Mouse (Mus musculus) layer of hippocampus, postnatal 36 days (tissue): Measurements from ENCODE around the gene Rnf6. TPM values are rescaled to one million over a fixed set of nuclear protein-coding genes. Genes with fewer than 3 reads are reported as not detected.
"Not testable (repeated sequence)": the region's sequence is repeated elsewhere in the genome, so short reads cannot be mapped to it uniquely, and the experiment has no call there.

Experiments
- DNase-seq, 2 experiments: peaks; one replicate each; pipeline ENCODE4 v3.0.0; 2022
- total RNA-seq, 2 experiments: library from RNA; stranded (reverse); gene quantifications; 2 replicates each; pipeline ENCODE4 v1.2.3; 2021

Gene Rnf6
- total RNA-seq, 2 experiments from 2014 or later: 70.8 to 71.5 TPM

GRCm38 (mm10) chr5:146229869-146230650 is 8.7 kb upstream of the Rnf6 start:
- no peak for DNase-seq

DNA sequence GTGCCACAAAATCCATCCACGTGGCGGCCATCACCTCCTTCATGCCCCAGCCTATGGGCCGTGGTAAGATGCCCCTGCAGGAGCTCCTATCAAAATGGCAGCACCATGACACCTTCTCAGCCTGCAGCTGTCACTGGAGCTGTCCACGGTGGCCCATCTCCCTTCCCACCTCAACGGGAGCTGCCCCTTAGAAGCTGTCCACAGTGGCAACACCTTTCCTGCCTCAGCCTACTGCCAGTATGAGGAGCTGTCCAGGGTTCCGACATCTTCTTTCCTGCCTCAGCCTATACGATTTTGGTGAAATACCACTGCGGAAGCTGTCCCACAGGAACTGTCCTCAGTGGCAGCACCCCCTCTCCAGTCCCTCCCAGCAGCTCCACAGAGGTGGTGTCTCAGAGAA is 6.1 kb upstream of the Rnf6 start:
- no peak for DNase-seq

- DNase-seq: peak; percentile 18 to 26
Observed at GRCm38 (mm10) chr5:146223786-146224185, 2.4 kb upstream of the Rnf6 start.

DNA sequence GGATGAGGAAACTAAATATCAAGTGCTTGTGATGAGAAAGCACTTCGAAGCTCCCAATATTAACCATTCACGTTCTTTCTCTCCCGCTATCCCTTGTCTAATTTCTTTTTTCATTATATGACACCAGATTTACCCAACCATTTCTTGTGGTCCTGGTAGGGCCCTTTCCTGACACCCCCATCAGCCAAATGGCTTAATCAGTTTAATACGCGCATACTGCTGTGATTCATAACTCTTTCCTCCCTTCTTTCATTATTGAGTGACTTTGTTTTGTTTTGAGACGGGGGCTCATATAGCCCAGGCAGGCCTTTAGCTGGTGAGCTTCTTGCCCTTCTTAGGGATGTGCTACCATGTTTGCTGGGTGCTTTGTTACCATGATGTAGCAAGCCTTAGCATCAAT is 367 bp upstream of the Rnf6 start:
- no peak for DNase-seq

GRCm38 (mm10) chr5:146220501-146220878 is 865 bp downstream of the Rnf6 start:
- DNase-seq: no peak

DNA sequence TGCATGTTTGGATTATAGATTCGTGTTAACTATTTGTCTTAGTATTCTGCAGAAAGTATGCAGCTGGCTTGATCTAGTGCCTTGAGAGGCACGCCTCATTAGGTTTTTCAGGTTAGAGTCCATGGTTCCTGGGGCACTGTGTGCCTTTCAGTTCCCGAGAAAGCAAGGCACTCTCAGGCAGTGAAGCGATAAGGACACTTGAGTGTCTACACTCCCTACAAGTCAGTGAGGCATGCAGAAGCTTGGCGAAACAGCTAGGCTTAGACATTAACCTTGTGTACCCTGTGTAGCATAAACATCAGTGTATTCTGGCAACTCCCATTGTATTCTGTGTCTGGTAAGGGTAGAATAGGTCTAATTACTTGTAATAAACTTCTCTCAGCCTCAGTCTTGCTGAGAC is 15.8 kb downstream of the Rnf6 start:
- DNase-seq: no peak

DNA sequence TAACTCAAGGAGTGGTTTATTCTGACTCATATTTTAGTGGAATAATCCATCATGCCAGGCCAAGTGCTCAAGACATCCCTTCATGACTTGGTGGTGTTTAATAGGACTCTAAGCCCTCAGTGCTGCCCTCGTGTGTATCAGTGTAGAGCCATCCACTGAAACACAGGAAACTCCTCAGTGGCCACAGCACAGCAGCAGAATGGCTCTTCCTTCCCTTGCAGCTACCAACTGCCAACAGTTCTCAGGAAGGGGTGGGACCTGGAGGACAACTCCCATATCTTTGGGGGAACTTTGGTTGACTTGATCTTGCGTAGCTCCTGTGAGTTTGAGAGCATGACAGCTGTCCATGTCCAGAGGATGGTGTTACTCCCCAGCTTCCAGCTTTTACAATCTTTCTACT is 17.4 kb downstream of the Rnf6 start:
- DNase-seq: no peak

DNA sequence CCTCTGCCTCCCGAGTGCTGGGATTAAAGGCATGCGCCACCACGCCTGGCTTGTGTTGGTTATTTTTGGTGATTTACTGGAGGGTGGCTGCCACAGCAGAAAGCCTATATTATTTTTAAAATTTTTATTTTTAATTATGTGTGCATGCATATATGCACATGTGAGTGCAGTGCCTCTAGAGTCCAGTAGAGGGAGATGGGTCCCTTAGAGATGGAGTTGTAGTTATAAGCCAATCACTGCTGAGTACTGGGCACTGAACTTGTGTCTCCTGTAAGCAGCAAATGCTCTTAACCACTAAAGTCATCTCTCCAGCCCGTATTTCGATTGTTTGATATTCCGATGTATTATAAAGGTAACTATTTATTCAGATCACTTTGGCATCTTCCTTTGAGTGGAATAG is 20.8 kb downstream of the Rnf6 start:
- no peak for DNase-seq

- DNase-seq: no peak
Observed at GRCm38 (mm10) chr5:146199540-146199939, 21.8 kb downstream of the Rnf6 start.

DNA sequence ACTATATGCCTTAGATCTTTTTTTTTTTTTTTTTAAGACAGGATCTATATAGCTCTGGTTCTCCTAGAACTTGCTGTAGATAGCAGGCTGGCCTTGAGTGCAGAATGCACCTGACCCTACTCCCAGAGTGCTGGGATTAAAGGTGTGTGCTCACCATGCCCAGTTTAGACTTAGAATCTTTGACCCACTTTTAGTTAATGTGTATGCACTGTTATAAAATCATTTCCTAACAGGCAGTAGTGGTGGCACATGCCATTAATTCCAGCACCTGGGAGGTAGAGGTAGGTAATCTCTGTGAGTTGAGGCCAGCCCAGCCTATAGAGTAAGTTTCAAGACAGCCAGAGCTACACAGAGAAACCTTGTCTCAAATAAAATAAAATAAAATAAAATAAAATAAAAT is 22.3 kb downstream of the Rnf6 start:
- DNase-seq: no peak

- no peak for DNase-seq
Observed at GRCm38 (mm10) chr5:146193360-146193759, 28.0 kb downstream of the Rnf6 start.

DNA sequence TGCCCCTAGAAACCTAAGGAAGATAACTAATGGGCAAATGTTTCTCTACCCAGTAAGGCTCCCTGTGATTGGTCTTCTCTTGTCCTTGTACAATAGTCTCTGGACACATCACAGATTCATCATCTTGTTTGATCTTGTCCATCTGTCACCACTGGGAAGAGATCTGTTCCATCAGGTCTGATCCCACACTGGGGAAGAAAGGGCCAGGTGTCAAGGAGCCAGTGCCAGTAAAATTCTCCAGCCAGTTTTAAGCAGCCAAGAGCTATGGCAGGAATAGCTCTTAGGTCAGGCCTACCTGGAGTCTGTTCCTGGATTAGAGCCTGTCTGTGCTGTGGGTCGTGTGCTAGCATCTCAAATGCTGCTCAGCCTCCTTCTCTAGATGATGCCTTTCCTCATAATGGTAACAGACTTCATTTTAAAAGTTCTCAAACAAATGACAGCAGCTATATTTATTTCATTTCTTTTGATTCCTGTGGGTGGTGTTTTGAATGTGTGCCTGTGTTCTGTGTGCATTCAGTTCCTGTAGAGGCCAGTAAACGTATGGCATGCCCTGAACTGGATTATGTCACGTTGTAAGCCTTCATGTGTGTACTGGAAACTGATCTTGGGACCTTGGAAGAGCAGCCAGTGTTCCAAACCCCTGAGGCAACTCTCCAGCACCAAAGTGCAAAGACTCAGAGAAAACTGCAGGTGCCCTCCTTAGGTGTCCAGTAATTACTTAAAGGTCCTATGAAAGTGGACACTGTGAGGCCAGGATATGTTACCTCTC is 30.7 kb downstream of the Rnf6 start:
- DNase-seq: no peak

- no peak for DNase-seq
Observed at GRCm38 (mm10) chr5:146190093-146190492, 31.3 kb downstream of the Rnf6 start.

GRCm38 (mm10) chr5:146188712-146189111 is 32.6 kb downstream of the Rnf6 start:
- no peak for DNase-seq

DNA sequence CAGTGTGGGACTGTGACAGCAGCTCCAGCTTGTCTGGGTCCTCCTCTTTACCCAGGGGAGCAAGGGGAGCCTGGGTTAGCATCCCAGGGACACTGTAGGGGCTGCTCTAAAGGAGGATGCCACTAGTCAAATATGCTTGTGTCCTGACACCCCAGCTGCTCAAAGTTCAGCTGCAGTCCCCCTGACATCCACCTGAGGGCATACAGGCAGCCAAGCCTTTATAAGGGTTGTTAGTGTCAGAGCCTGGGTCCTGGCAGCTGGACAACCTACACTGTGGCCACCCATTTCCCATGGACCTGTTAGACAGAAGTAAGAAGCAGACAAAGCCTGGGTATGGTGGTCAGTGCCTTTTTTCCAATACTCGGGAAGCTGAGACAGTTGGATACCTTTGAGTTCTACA is 33.2 kb downstream of the Rnf6 start:
- no peak for DNase-seq

- DNase-seq: peak; percentile 32 to 55
Observed at GRCm38 (mm10) chr5:146187441-146187840, 33.9 kb downstream of the Rnf6 start.

DNA sequence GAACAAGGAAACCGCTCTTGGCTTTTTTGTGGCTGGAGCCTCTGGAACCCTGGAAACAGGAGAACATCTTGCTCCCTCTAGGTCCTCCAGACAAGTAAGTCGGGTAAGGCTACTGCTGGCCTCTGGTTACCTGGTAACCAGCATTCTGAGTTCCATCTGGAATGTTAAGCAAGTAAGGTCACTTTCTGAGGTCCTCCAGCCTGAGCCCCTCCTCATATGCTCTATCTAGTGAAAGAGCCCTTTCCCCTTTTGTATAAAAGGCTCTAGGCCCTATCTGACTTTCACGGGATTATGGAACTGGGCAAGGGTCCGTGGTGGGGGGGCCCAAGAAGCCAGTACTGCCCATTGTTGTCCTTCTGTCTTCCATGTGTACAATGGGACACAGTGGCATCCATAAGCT is 36.2 kb downstream of the Rnf6 start, which contains the start of gene 1700001J03Rik:
TSS of gene 1700001J03Rik (minus strand) at position 101 of the 400 bp plus-strand sequence.
- not testable (repeated sequence) for DNase-seq

DNA sequence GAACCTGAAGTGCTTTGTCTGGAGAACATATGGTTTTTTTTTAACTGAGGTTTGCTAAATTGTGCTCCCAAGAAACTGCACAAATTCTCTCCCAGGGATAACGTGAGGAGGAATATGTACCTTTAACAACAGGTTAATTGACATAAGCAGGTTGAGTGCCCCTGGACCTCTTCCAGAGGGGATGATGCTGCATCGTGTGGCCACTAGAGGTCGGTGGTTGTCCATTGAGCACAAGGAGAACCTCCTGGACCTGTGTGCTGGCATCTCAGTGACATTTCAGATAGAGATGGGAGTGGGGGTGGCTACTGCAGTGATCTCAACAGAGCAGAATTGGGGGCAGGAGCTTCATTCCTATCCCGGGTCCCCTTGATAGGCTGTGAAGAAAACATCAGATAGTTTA is 48.6 kb downstream of the Rnf6 start:
- peak in 1 of 2 experiments; percentile 9 for DNase-seq

- not testable (repeated sequence) for DNase-seq
Observed at GRCm38 (mm10) chr5:146170621-146171020, 50.7 kb downstream of the Rnf6 start, which contains the start of gene Gm6309. Gene Gm6309 (minus strand): TSS chr5:146170721.

DNA sequence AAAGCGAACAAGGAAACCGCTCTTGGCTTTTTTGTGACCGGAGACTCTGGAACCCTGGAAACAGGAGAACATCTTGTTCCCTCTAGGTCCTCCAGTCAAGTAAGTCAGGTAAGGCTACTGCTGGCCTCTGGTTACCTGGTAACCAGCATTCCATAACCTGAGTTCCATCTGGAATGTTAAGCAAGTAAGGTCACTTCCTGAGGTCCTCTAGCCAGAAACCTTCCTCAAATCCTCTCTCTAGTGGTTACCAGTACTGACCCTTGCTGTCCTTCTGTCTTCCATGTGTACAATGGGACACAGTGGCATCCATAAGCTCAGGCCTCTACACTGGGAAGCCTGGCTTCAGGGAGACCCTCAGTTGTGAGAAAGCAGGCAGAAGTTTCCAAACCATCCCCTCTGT is 60.9 kb downstream of the Rnf6 start, which contains the start of gene Gm5565:
TSS of gene Gm5565 (minus strand) at position 101 of the 400 bp plus-strand sequence.
- DNase-seq: not testable (repeated sequence)
